Mouse (Mus musculus) embryo, embryonic 10.5 days (tissue): ENCODE results near the gene Rtn4r.
"Not testable (repeated sequence)": the region's sequence is repeated elsewhere in the genome, so short reads cannot be mapped to it uniquely, and the experiment has no call there.

Experiments used
- DNase-seq: peaks from one replicate; pipeline ENCODE4 v3.0.0-alpha.2; 2015; ENCODE audit warnings: low spot score

The Rtn4r gene

DNA sequence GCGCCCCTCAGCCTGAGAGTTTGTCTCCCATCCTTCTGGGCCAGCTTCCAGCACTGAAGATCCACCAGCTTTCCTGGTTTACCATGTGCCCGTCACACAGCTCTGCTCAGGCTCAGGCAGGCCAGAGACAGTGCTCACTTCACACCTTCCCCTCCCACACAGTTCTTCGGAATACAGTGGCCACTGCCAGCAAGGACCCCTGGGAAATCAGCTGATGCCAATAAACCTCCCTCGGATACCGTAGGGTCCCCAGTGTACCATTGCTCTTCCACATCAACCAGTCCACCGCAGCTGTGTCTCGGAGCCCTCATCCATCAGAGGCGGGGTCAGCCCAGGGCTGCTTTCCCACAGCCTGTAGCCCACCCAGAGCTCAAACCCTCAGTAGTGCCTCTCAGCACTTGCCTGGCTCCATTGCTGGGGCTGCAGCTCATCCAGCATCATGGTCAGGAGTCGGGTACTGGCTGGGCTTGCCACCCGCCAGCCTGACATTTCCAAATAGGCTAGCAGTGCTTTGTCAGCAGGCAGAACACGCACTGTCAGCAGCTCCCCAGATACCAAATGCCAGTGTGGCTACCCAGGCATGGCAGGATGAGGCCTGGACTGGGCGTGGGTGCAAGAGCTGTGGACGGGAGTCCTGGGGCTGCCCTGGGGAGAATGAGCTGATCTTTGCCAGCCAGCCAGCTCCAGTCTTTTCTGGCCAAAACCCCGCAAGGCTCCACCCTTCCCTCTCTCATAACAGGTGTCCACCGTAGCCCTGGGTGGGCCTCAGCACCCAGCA is 67.0 kb downstream of the Rtn4r start:
- DNase-seq = peak; percentile 44

GRCm38 (mm10) chr16:18195068-18195467 is 67.6 kb downstream of the Rtn4r start:
- no peak for DNase-seq

DNA sequence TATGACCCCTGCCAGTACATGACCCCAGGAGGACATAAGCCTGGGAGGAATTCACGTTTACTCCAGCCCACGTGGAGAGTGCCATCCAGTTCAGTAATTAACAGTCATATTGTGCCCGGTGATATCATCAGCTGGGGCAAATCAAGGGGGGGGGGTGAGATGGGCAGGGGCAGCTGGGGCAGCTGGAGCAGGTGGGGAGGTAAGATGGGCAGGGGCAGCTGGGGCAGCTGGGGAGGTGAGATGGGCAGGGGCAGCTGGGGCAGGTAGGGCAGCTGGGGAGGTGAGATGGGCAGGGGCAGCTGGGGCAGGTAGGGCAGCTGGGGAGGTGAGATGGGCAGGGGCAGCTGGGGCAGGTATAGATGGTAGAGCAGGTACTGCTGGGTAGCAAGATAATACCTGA is 68.1 kb downstream of the Rtn4r start:
- DNase-seq = not testable (repeated sequence)

- DNase-seq = no peak
Observed at GRCm38 (mm10) chr16:18197881-18198280, 70.4 kb downstream of the Rtn4r start.

DNA sequence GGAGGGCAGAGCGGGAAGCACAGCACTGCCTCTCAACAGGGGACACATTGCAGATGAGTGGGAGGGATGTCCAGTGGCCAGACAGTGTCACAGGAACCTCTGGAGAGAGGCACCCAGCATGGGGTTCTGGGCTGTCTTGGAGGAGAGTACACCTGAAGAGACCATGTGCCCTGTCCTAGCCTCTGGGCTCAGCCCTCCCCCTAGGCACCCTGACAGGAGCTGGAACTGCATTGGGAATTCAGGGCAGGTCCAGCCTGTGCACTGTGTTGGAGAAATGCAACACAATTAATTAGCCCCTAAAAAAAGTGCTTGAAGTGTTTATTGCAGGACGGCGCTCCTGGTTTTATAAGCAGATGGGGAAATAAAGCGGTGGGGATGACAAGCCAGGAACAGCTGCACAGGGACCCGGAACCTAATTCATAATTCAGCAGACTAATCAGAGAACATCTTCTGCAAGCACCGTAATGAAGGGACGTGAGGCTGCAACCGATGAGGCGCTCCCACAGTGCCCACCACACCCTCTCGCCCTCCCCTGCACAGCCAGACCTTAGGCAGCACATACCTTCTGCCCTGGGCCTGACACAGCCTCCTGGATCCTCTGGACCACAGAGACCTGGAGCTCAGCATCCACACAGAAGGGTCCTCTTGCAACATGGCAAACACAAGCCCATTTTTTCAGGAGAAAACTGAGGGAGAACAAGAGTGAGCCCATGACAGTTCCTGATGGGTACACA is 71.1 kb downstream of the Rtn4r start:
- DNase-seq = no peak

DNA sequence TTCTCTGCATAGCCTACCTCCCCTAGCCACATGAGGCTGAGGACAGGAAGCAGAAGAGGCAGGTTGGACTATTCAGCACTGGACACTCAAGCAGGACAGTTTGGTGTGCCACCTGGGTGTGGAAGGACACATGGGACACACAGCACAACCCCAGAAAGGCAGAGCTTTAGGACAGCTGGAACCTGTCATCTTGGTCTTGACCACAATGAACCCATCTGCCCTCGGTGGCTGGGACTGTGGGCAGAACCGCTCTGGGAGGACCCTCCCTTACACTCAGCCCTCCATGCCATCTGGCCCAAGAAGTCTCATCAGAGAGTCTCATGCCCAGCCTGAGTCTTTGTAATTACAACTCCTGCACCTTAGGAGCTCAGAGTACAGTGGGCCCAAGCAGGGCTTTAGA is 72.6 kb downstream of the Rtn4r start:
- DNase-seq = no peak

- DNase-seq = no peak
Observed at GRCm38 (mm10) chr16:18201620-18202019, 74.2 kb downstream of the Rtn4r start.
